Mouse (Mus musculus): ENCODE measurements at regions not wholly inside any gene's neighbourhood (a gene's known extent, or its start where the extent isn't known, plus 50 kb on each side); places are given as distances from the start of the nearest gene placed in this dataset.

DNA sequence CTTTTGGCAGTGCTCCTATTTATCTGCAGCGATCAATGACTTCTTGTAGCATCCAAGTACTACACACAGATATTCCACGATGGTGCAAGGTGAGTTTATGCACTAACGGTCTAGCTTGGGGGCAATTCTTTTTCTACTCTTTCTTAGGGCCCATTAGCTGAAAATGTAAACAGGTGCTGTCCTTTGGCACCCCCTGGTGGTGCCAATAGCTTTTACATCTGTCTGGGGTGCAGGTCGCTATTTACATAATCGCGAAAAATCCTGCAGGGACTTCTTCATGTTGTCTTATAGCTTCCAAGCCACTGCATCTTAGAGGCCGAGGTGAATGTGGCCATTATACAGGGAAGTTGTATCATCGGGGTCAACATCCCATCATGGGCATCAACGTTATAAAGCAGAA, 175.9 kb downstream of the Rps12 start:
- TF ChIP-seq CTCF (IDR thresholded peaks at IDR 0.05; ENCODE audit: borderline replicate concordance, extremely low read depth, insufficient read depth, insufficient read length) (peak; percentile 70; the same call in 1 of the 2 replicates), POLR2A (IDR thresholded peaks at IDR 0.05; ENCODE audit: borderline replicate concordance, extremely low read depth, insufficient read depth, insufficient read length, poor library complexity, severe bottlenecking) (no peak)

All from brain, embryonic 14.5 days (tissue).